Mouse (Mus musculus) forebrain, postnatal 0 days (tissue): ENCODE measurements at regions not wholly inside any gene's neighbourhood (a gene's known extent, or its start where the extent isn't known, plus 50 kb on each side); places are given as distances from the start of the nearest gene placed in this dataset.

Experiments
- ATAC-seq: fragments of 200-750 bp; cut with Nextera tagmentation; 2 replicates; pipeline ENCODE4 v1.8.0; 2017; ENCODE audit warnings: mild to moderate bottlenecking, moderate library complexity
- DNase-seq: peaks from one replicate; pipeline ENCODE4 v3.0.0-alpha.2; 2015
- H3K27ac ChIP-seq: fragments of 300-500 bp; sonication (generic); 2 replicates; pipeline ENCODE4 v1.5.1; 2014; ENCODE audit warnings: low read depth, mild to moderate bottlenecking, antibody characterized with exemption, low read length, moderate library complexity, mixed read lengths
- H3K27me3 ChIP-seq: fragments of 300-500 bp; sonication (generic); 2 replicates; pipeline ENCODE4 v1.6.1; 2014; ENCODE audit warnings: mild to moderate bottlenecking, low read length, mixed read lengths; ENCODE audit not compliant: insufficient read depth
- H3K36me3 ChIP-seq: fragments of 300-500 bp; sonication (generic); 2 replicates; pipeline ENCODE4 v1.6.1; 2014; ENCODE audit warnings: mild to moderate bottlenecking, moderate library complexity; ENCODE audit not compliant: insufficient read depth
- H3K4me1 ChIP-seq: fragments of 300-500 bp; sonication (generic); 2 replicates; pipeline ENCODE4 v1.6.1; 2014; ENCODE audit warnings: antibody characterized with exemption; ENCODE audit not compliant: insufficient read depth
- H3K4me2 ChIP-seq: fragments of 300-500 bp; sonication (generic); 2 replicates; pipeline ENCODE4 v1.6.1; 2014; ENCODE audit warnings: low read depth, mild to moderate bottlenecking, moderate library complexity
- H3K4me3 ChIP-seq: fragments of 300-500 bp; sonication (generic); 2 replicates; pipeline ENCODE4 v1.5.1; 2014; ENCODE audit warnings: low read depth, low read length, mixed read lengths
- H3K9ac ChIP-seq: fragments of 300-500 bp; sonication (generic); 2 replicates; pipeline ENCODE4 v1.6.1; 2014; ENCODE audit warnings: mild to moderate bottlenecking
- H3K9me3 ChIP-seq: fragments of 300-500 bp; sonication (generic); 2 replicates; pipeline ENCODE4 v1.6.1; 2016; ENCODE audit warnings: low read length
- CTCF ChIP-seq: sonication (generic); IDR thresholded peaks from 2 replicates; pipeline ENCODE4 v1.5.1; 2016; ENCODE audit warnings: antibody characterized with exemption, control low read depth, low read depth
- WGBS: fragments of 180-500 bp; shearing (Covaris S2); extraction: QIAGEN DNeasy Blood & Tissue Kit; methylation state at CpG from one replicate; pipeline ENCODE4 v1.1.7; 2014; 5-methylcytosine and 5-hydroxymethylcytosine counted together

DNA sequence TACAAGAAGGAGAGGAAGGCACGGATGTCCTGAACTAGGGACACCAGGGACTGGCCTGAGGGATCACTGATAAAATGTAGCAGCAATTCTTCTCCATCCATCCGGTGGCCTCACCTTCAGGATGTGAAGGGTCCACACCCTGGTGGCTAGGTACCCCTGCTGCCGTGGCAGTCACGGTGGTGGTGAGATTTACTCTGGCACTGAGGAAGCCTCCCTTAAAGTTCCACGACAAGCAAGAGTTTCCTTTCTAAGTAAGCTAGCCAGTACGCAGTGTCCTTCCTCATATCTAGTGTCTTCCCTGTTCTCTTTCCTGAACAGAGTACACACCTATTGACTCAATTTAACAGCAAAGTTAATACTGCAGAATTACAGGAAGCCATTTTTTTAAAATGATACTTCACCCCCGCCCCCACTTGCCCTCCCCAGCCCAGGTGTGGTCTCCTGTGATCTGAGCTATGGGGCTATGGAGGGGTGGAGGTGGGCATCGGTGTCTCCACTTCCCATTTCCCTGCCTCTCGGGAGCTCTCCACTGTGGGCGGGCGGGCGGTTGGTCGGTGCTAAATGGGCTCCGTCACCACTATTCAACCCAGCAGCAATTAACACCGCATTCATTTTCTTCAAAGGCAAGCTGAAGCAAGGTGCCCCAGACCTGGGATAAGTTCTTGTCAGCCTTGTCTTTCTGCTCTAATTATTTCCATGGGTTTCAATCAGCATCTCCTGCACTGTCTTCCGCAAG lies 201.2 kb upstream of the Klf14 start:
- no peaks in the 10 kb centered on the region for H3K9me3 ChIP-seq
- DNase-seq: no peak
- no peak for ATAC-seq
- 45% methylated on average over 16 of the region's 16 CpGs for WGBS
- H3K9ac ChIP-seq: no peak overlapping the region
- no peak overlapping the region for H3K27ac ChIP-seq
- no peak overlapping the region for H3K4me3 ChIP-seq
- H3K27me3 ChIP-seq: 0 out of 2 replicates have a peak, but pooled peaks cover 3% of the 10 kb centered on the region
- no peak for TF ChIP-seq CTCF
- no peaks in the 10 kb centered on the region for H3K36me3 ChIP-seq
- peaks cover 12% of the 10 kb centered on the region; the same call in 1 of the 2 replicates for H3K4me1 ChIP-seq
- H3K4me2 ChIP-seq: peak overlapping the region; percentile 10; the same call in 1 of the 2 replicates

DNA sequence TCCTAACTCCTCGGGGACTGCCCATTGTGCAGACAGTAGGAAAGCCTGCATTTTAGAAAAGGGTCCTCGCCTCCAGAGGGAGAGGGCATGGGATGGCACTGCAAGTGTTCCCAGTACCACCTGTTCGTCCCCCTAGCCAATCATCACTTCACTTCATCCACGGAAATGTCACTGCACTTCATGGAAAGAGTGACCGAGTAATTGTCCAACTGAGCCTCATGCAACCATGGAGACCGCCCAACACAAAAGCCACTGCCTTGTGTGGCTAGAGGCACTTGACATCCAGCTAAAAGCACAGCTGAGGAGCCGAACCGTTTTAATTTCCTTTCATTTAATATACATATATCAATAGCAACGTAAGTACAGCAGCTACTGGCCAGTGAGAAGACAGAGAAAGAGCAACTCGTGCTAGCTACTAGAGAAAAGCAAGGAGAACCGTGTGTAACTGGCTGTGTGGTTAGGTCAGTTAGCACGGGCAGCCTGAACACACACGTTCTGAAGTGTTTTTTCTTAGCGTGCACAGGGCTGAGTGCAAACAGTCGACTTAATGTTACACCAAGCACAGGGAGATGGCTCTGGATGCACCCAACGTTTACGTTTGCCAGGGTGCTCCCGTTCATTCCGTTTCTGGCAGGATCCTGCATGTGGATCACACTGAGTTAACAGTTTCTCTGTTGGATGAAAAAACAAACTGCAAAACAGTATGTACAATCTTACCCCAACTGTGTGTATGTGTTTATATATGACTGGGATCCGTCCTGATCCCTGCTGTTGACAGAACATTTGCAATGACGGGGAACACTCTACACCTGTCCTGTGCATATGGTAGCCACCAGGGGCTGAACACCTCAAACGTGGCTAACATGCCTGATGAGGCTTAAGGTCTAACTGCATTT lies 202.8 kb upstream of the Klf14 start:
- DNase-seq (peak; percentile 34), ATAC-seq (0 out of 2 replicates have a peak, but pooled peaks have one; percentile 18)
- H3K27me3 ChIP-seq: 0 out of 2 replicates have a peak, but pooled peaks cover 3% of the 10 kb centered on the region
- no peak overlapping the region for H3K27ac ChIP-seq
- WGBS: 47% methylated on average over 22 of the region's 22 CpGs
- peaks cover 9% of the 10 kb centered on the region; the same call in 1 of the 2 replicates for H3K4me1 ChIP-seq
- H3K36me3 ChIP-seq: no peaks in the 10 kb centered on the region
- no peak for TF ChIP-seq CTCF
- no peak overlapping the region for H3K9ac ChIP-seq
- no peaks in the 10 kb centered on the region for H3K9me3 ChIP-seq
- no peak overlapping the region for H3K4me3 ChIP-seq
- no peak overlapping the region for H3K4me2 ChIP-seq

DNA sequence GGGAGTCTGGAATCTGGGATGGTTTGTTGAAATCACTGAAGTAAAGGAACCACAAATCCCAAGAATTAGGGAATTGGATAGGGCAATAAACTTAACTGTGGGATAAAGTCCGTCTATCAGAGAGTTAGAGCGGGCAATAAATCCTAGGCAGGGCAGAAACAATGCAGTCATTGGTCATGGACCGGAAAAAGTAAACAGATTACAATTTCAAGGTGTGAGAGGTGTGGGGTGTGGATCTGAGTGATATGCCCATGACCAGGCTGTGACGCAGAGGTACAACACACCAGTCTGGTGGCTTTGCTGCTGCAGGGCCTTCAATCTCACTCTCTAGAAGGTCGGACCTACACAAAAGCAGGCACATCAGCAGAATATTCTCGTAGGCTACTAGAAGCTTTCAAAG lies 206.1 kb upstream of the Klf14 start:
- peaks cover 11% of the 10 kb centered on the region; the same call in 1 of the 2 replicates for H3K4me1 ChIP-seq
- DNase-seq (no peak), ATAC-seq (no peak)
- H3K36me3 ChIP-seq: no peaks in the 10 kb centered on the region
- no peak overlapping the region for H3K4me2 ChIP-seq
- no peak overlapping the region for H3K9ac ChIP-seq
- H3K9me3 ChIP-seq: no peaks in the 10 kb centered on the region
- H3K4me3 ChIP-seq: no peak overlapping the region
- H3K27ac ChIP-seq: no peak overlapping the region
- no peak for TF ChIP-seq CTCF
- 0 out of 2 replicates have a peak, but pooled peaks cover 3% of the 10 kb centered on the region for H3K27me3 ChIP-seq
- WGBS: 96% methylated on average over 6 of the region's 6 CpGs

DNA sequence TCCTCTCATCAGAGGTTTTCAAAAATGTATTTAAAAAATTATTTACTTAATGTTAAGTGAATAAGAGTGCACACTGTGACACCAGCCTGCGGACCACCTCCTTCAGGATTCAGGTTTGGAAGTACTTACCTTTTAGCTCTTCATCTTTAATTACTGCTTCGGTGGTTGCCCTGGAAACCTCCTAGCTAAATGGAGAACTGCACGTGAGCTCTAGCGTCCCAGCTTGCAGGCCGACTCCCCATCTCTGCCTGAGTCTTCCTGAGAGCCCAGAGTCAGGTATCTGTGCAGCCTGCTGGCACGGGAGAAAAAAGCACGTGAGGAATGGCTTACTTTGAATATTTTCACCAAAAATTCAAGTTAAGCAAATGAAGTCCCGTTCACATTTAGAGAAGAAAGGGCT lies 207.5 kb upstream of the Klf14 start:
- ATAC-seq: peak; percentile 71; the same call in 1 of the 2 replicates
- peak; percentile 59 for DNase-seq
- Histone ChIP-seq H3K4me1 (0 out of 2 replicates have a peak, but pooled peaks cover 5% of the 10 kb centered on the region), H3K36me3 (no peaks in the 10 kb centered on the region), H3K4me3 (no peak overlapping the region), H3K9me3 (no peaks in the 10 kb centered on the region), H3K27ac (peak overlapping the region; percentile 54; the same call in 1 of the 2 replicates), H3K4me2 (no peak overlapping the region), H3K27me3 (0 out of 2 replicates have a peak, but pooled peaks cover 3% of the 10 kb centered on the region), H3K9ac (no peak overlapping the region)
- no peak for TF ChIP-seq CTCF
- 37% methylated on average over 8 of the region's 8 CpGs for WGBS

DNA sequence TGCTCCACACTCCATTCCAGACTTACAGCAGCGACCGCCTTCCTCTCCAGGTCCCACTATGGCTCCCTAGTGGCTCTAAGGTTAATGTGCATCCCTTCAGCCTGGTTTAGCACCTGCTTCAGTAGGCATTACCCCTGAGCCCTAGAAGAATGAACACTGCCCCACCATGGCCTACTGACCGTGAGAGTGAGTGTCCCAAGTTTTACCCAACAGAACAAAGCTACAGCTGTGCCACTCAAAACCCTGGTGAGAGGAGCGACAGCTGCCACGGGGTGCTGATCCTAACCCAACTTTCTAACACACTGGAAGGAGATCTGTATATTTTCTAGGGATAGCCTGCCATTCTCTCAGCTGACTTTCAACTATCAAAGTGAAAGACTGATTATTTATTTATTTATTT lies 208.9 kb upstream of the Klf14 start:
- WGBS: 85% methylated on average over 5 of the region's 5 CpGs
- Histone ChIP-seq H3K4me3 (no peak overlapping the region), H3K4me1 (0 out of 2 replicates have a peak, but pooled peaks cover 10% of the 10 kb centered on the region), H3K4me2 (no peak overlapping the region), H3K27ac (no peak overlapping the region), H3K9ac (no peak overlapping the region), H3K36me3 (no peaks in the 10 kb centered on the region), H3K27me3 (0 out of 2 replicates have a peak, but pooled peaks cover 3% of the 10 kb centered on the region), H3K9me3 (no peaks in the 10 kb centered on the region)
- TF ChIP-seq CTCF: no peak
- DNase-seq: no peak
- no peak for ATAC-seq

DNA sequence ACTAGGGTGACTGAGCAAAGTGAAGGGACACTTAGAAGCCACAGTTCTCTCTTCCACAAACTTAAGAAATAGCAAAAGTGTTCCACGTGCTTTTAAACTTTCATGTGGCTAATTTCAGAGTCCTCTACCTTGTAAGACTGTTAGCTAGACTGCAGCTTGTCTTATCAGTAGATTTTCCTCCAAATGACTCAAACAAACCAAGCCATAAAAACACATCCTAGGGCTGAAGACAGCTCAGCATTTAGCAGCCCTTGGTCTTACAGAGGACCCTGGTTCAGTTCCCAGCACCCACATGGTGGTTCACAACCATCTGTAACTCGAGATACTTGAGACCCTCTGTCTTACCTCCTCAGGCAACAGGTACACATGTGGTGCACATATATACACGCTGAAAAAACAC lies 209.9 kb upstream of the Klf14 start:
- WGBS: 80% methylated on average over 3 of the region's 3 CpGs
- H3K9me3 ChIP-seq: no peaks in the 10 kb centered on the region
- ATAC-seq: no peak
- H3K4me3 ChIP-seq: no peak overlapping the region
- 0 out of 2 replicates have a peak, but pooled peaks cover 11% of the 10 kb centered on the region for H3K4me1 ChIP-seq
- H3K27me3 ChIP-seq: 0 out of 2 replicates have a peak, but pooled peaks cover 3% of the 10 kb centered on the region
- H3K36me3 ChIP-seq: no peaks in the 10 kb centered on the region
- no peak overlapping the region for H3K27ac ChIP-seq
- H3K4me2 ChIP-seq: no peak overlapping the region
- no peak for TF ChIP-seq CTCF
- no peak for DNase-seq
- no peak overlapping the region for H3K9ac ChIP-seq
